Mouse (Mus musculus): ENCODE data around the gene Efna4. TPM values are rescaled to one million over a fixed set of nuclear protein-coding genes. Genes with fewer than 3 reads are reported as not detected.

Gene Efna4
- polyA plus RNA-seq, 1 experiment = 12.5 TPM

DNA sequence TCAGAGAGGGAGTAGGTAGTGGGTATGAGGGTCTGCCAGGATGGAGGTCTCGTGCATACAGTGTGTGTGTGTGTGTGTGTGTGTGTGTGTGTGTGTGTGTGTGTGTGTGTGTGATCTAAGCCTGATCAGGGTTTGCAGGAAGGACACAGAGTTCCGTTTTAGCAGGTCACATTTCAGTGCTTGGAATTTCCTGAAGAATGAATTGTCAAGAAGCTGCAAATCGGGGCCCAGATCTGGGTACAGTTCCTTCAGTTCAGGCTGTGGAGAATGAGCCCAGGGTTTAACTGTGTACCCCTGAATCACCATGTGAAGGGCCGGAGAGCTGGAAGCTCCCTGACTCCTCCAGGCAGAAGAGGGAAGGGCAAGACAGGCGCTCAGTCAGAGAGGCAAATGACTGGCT is 50.5 kb downstream of the Efna4 start:
- WGBS = 81% methylated on average over 5 of the region's 5 CpGs
- Histone ChIP-seq H3K4me3 (ENCODE audit: control insufficient read depth, insufficient read depth, low read length) (no peak overlapping the region), H3K27me3 (ENCODE audit: control insufficient read depth, insufficient read depth, low read length) (no peaks in the 10 kb centered on the region), H3K27ac (ENCODE audit: control insufficient read depth, insufficient read depth, low read length) (no peak overlapping the region), H3K36me3 (ENCODE audit: control insufficient read depth, insufficient read depth, low read length) (no peaks in the 10 kb centered on the region), H3K4me1 (replicated peaks; ENCODE audit: control insufficient read depth, insufficient read depth, low read length) (peaks cover 7% of the 10 kb centered on the region)
- TF ChIP-seq CTCF (IDR thresholded peaks at IDR 0.05; ENCODE audit: borderline replicate concordance, control insufficient read depth, extremely low read depth, insufficient read depth, low read length, poor library complexity) = no peak
- TF ChIP-seq POLR2A (IDR thresholded peaks at IDR 0.05; ENCODE audit: control insufficient read depth, extremely low read depth, insufficient read depth, low read length, poor library complexity) = no peak
- no peak for DNase-seq

DNA sequence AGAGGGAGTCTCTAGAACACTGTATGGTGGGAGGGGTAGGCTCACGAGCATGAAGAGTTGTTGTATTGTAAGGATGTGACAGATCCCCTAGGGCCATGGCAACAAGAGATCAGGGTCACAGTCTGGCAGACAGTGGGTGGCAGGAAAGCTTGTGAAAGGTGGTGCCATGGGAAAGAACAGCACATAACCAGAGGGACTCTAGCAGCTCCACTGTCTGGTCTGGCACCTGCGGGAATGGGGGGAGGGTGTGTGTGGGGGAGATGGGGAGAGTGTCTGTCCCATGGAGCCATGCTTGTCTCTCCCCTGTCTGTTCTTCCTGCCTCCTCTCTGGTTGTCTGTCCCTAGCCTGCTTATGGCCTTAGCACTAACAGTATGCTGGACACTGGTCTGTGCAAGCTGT is 52.3 kb downstream of the Efna4 start:
- Histone ChIP-seq H3K27ac (ENCODE audit: control insufficient read depth, insufficient read depth, low read length) (no peak overlapping the region), H3K36me3 (ENCODE audit: control insufficient read depth, insufficient read depth, low read length) (no peaks in the 10 kb centered on the region), H3K27me3 (ENCODE audit: control insufficient read depth, insufficient read depth, low read length) (peaks cover 13% of the 10 kb centered on the region), H3K4me1 (replicated peaks; ENCODE audit: control insufficient read depth, insufficient read depth, low read length) (peaks cover 9% of the 10 kb centered on the region), H3K4me3 (ENCODE audit: control insufficient read depth, insufficient read depth, low read length) (no peak overlapping the region)
- 71% methylated on average over 2 of the region's 2 CpGs for WGBS
- TF ChIP-seq CTCF (IDR thresholded peaks at IDR 0.05; ENCODE audit: borderline replicate concordance, control insufficient read depth, extremely low read depth, insufficient read depth, low read length, poor library complexity) (no peak), POLR2A (IDR thresholded peaks at IDR 0.05; ENCODE audit: control insufficient read depth, extremely low read depth, insufficient read depth, low read length, poor library complexity) (no peak)
- DNase-seq = no peak

DNA sequence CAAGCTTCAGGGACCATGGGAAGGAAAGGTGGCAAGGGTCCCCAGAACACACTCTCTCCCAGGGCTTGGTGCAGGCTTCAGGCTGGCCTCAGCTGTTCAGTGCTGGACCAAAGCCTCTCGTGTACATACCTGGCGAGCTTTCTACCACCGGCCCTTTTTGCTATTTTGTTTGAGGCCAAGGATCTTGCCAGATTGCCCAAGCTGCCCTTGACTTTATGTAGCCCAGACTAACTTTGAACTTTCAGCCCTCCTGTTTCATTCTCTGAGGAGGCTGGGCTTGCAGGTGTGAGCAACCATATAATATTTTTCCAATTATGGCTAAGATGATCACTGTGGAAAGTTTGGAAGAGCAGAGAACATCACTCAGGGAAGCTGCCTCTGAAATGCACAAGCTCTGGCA is 53.6 kb downstream of the Efna4 start:
- Histone ChIP-seq H3K36me3 (ENCODE audit: control insufficient read depth, insufficient read depth, low read length) (no peaks in the 10 kb centered on the region), H3K27me3 (ENCODE audit: control insufficient read depth, insufficient read depth, low read length) (peaks cover 16% of the 10 kb centered on the region), H3K4me3 (ENCODE audit: control insufficient read depth, insufficient read depth, low read length) (no peak overlapping the region), H3K27ac (ENCODE audit: control insufficient read depth, insufficient read depth, low read length) (no peak overlapping the region), H3K4me1 (replicated peaks; ENCODE audit: control insufficient read depth, insufficient read depth, low read length) (peaks cover 13% of the 10 kb centered on the region)
- no peak for TF ChIP-seq CTCF (IDR thresholded peaks at IDR 0.05; ENCODE audit: borderline replicate concordance, control insufficient read depth, extremely low read depth, insufficient read depth, low read length, poor library complexity)
- 95% methylated on average over 3 of the region's 3 CpGs for WGBS
- no peak for DNase-seq

Other genes with a start within 250 kb of the Efna4 start
- gene Rusc1, start 244.7 kb downstream of the Efna4 start, polyA plus RNA-seq (2012; rRNA removed) = 45.8 and 50.9 TPM in 2 replicates
- not detected in 2 replicates for gene Gm43738, start 236.9 kb downstream of the Efna4 start, polyA plus RNA-seq (2012; rRNA removed)
- 58.1 and 71.6 TPM in 2 replicates for gene Fdps, start 236.1 kb downstream of the Efna4 start, polyA plus RNA-seq (2012; rRNA removed)
- 2.2 and 2.7 TPM in 2 replicates for gene Pklr, start 201.9 kb downstream of the Efna4 start, polyA plus RNA-seq (2012; rRNA removed)
- 15.9 and 18.1 TPM in 2 replicates for gene Hcn3, start 177.8 kb downstream of the Efna4 start, polyA plus RNA-seq (2012; rRNA removed)
- 117 and 126 TPM in 2 replicates for gene Clk2, start 173.2 kb downstream of the Efna4 start, polyA plus RNA-seq (2012; rRNA removed)
- 240 and 251 TPM in 2 replicates for gene Scamp3, start 160.6 kb downstream of the Efna4 start, polyA plus RNA-seq (2012; rRNA removed)
- 250 and 278 TPM in 2 replicates for gene Fam189b, start 154.9 kb downstream of the Efna4 start, polyA plus RNA-seq (2012; rRNA removed)
- gene Gba, start 135.1 kb downstream of the Efna4 start, polyA plus RNA-seq (2012; rRNA removed) = 98.8 and 117 TPM in 2 replicates
- 7.2 and 10.9 TPM in 2 replicates for gene Thbs3, start 122.8 kb downstream of the Efna4 start, polyA plus RNA-seq (2012; rRNA removed)
- gene Mtx1, start 110.9 kb downstream of the Efna4 start, polyA plus RNA-seq (2012; rRNA removed) = 209 and 224 TPM in 2 replicates
- 14.1 and 14.4 TPM in 2 replicates for gene Muc1, start 109.0 kb downstream of the Efna4 start, polyA plus RNA-seq (2012; rRNA removed)
- 171 and 183 TPM in 2 replicates for gene Krtcap2, start 92.1 kb downstream of the Efna4 start, polyA plus RNA-seq (2012; rRNA removed)
- gene Trim46, start 91.7 kb downstream of the Efna4 start, polyA plus RNA-seq (2012; rRNA removed) = 12.1 and 13.0 TPM in 2 replicates
- gene Dpm3, start 78.7 kb downstream of the Efna4 start, polyA plus RNA-seq (2012; rRNA removed) = 477 and 588 TPM in 2 replicates
- gene Slc50a1, start 67.5 kb downstream of the Efna4 start, polyA plus RNA-seq (2012; rRNA removed) = 196 and 251 TPM in 2 replicates
- gene Efna1, start 56.9 kb downstream of the Efna4 start, polyA plus RNA-seq (2012; rRNA removed) = 6.3 and 9.7 TPM in 2 replicates
- gene Efna3, start 15.1 kb downstream of the Efna4 start, polyA plus RNA-seq (2012; rRNA removed) = 3.7 and 4.2 TPM in 2 replicates
- 38.7 and 49.6 TPM in 2 replicates for gene Adam15, start 12.0 kb upstream of the Efna4 start, polyA plus RNA-seq (2012; rRNA removed)
- 0.36 and 0.50 TPM in 2 replicates for gene Dcst2, start 23.9 kb upstream of the Efna4 start, polyA plus RNA-seq (2012; rRNA removed)
- gene Dcst1, start 27.2 kb upstream of the Efna4 start, polyA plus RNA-seq (2012; rRNA removed) = 0.24 and 0.32 TPM in 2 replicates
- 59.8 and 64.9 TPM in 2 replicates for gene Zbtb7b, start 56.7 kb upstream of the Efna4 start, polyA plus RNA-seq (2012; rRNA removed)
- 0.66 TPM in 1 of 2 replicates, not detected in the other for gene Lenep, start 64.8 kb upstream of the Efna4 start, polyA plus RNA-seq (2012; rRNA removed)
- 57.0 and 58.3 TPM in 2 replicates for gene Flad1, start 73.8 kb upstream of the Efna4 start, polyA plus RNA-seq (2012; rRNA removed)
- gene Cks1b, start 80.4 kb upstream of the Efna4 start, polyA plus RNA-seq (2012; rRNA removed) = 104 TPM in 2 replicates
- 89.9 and 92.1 TPM in 2 replicates for gene Shc1, start 80.4 kb upstream of the Efna4 start, polyA plus RNA-seq (2012; rRNA removed)
- 82.3 and 133 TPM in 2 replicates for gene Pygo2, start 92.2 kb upstream of the Efna4 start, polyA plus RNA-seq (2012; rRNA removed)
- 36.5 and 41.6 TPM in 2 replicates for gene Pbxip1, start 98.7 kb upstream of the Efna4 start, polyA plus RNA-seq (2012; rRNA removed)
- gene Pmvk, start 116.5 kb upstream of the Efna4 start, polyA plus RNA-seq (2012; rRNA removed) = 20.0 and 22.6 TPM in 2 replicates
- 1.6 and 2.4 TPM in 2 replicates for gene Kcnn3, start 182.1 kb upstream of the Efna4 start, polyA plus RNA-seq (2012; rRNA removed)

All from thymus, adult 2 months (tissue).